Mouse (Mus musculus): ENCODE measurements around the gene Hoxb4. TPM values are rescaled to one million over a fixed set of nuclear protein-coding genes. Genes with fewer than 3 reads are reported as not detected.

The Hoxb4 gene
- polyA plus RNA-seq, 1 experiment, result 19.5 TPM

- no peak for DNase-seq (ENCODE audit: low read depth)
Observed at GRCm38 (mm10) chr11:96313806-96314428, 4.2 kb upstream of the Hoxb4 start.

GRCm38 (mm10) chr11:96314671-96315343 lies 3.3 kb upstream of the Hoxb4 start:
- no peak for DNase-seq (ENCODE audit: low read depth)

- DNase-seq (ENCODE audit: low read depth), result no peak
Observed at GRCm38 (mm10) chr11:96315344-96315681, 2.8 kb upstream of the Hoxb4 start.

- no peak for DNase-seq (ENCODE audit: low read depth)
Observed at GRCm38 (mm10) chr11:96316696-96317607, 1.1 kb upstream of the Hoxb4 start.

GRCm38 (mm10) chr11:96318368-96319070 lies 452 bp downstream of the Hoxb4 start:
- DNase-seq (ENCODE audit: low read depth), result no peak

- no peak for DNase-seq (ENCODE audit: low read depth)
Observed at GRCm38 (mm10) chr11:96319071-96319902, 1.2 kb downstream of the Hoxb4 start.

GRCm38 (mm10) chr11:96319910-96320309 lies 1.8 kb downstream of the Hoxb4 start:
- no peak for DNase-seq (ENCODE audit: low read depth)

- no peak for DNase-seq (ENCODE audit: low read depth)
Observed at GRCm38 (mm10) chr11:96320688-96321087, 2.6 kb downstream of the Hoxb4 start.

GRCm38 (mm10) chr11:96321846-96322245 lies 3.8 kb downstream of the Hoxb4 start:
- DNase-seq (ENCODE audit: low read depth), result no peak

- DNase-seq (ENCODE audit: low read depth), result no peak
Observed at GRCm38 (mm10) chr11:96322738-96323137, 4.7 kb downstream of the Hoxb4 start.

- DNase-seq (ENCODE audit: low read depth), result no peak
Observed at GRCm38 (mm10) chr11:96323154-96323553, 5.1 kb downstream of the Hoxb4 start, which contains the start of gene Hoxb3. Gene Hoxb3, plus strand, starts transcription at chr11:96323326.

- no peak for DNase-seq (ENCODE audit: low read depth)
Observed at GRCm38 (mm10) chr11:96324125-96324524, 6.1 kb downstream of the Hoxb4 start.

GRCm38 (mm10) chr11:96324965-96325364 lies 6.9 kb downstream of the Hoxb4 start:
- no peak for DNase-seq (ENCODE audit: low read depth)

GRCm38 (mm10) chr11:96325747-96326212 lies 7.7 kb downstream of the Hoxb4 start:
- no peak for DNase-seq (ENCODE audit: low read depth)

GRCm38 (mm10) chr11:96326705-96327104 lies 8.6 kb downstream of the Hoxb4 start:
- no peak for DNase-seq (ENCODE audit: low read depth)

- no peak for DNase-seq (ENCODE audit: low read depth)
Observed at GRCm38 (mm10) chr11:96327122-96327521, 9.1 kb downstream of the Hoxb4 start.

- no peak for DNase-seq (ENCODE audit: low read depth)
Observed at GRCm38 (mm10) chr11:96327750-96328149, 9.7 kb downstream of the Hoxb4 start.

- DNase-seq (ENCODE audit: low read depth), result no peak
Observed at GRCm38 (mm10) chr11:96328605-96329004, 10.5 kb downstream of the Hoxb4 start.

- no peak for DNase-seq (ENCODE audit: low read depth)
Observed at GRCm38 (mm10) chr11:96332105-96332504, 14.0 kb downstream of the Hoxb4 start.

- DNase-seq (ENCODE audit: low read depth), result no peak
Observed at GRCm38 (mm10) chr11:96332618-96333032, 14.6 kb downstream of the Hoxb4 start.
